Mouse (Mus musculus): Measurements from ENCODE around the gene Lgr5.

DNA sequence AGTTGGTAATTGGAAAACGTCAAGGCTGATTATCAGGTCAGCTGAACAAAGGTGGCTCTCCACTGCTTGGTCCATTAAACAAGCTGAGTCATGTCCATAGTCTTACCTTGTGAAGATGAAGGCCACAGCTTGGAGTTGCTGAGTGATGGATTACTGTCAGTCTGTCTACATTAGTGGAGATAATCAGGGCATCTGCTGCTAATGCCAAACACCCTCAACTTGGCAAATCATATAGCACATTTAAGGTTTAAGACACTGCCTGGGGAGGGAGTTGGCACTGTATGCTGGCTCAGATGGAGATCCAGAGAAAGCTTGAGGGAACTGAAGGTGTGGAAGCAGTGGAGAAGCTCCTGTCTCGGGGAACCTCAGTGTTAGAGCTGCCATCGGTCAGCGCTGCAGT is 150.3 kb downstream of the Lgr5 start:
- no peak for TF ChIP-seq TBP (conservative IDR thresholded peaks at IDR 0.05; ENCODE audit: low read depth, low read length)
- no peak for TF ChIP-seq BHLHE40 (IDR thresholded peaks at IDR 0.05; ENCODE audit: low read depth, low read length)
- no peak for TF ChIP-seq USF2 (conservative IDR thresholded peaks at IDR 0.05; ENCODE audit: low read depth, low read length)
- TF ChIP-seq EP300 (IDR thresholded peaks at IDR 0.05; ENCODE audit: low read length): no peak
- no peak for TF ChIP-seq POLR2A (IDR thresholded peaks at IDR 0.05; ENCODE audit: low read depth, low read length)
- no peak for TF ChIP-seq GABPA (IDR thresholded peaks at IDR 0.05; ENCODE audit: insufficient replicate concordance, low read depth, low read length)
- no peak for TF ChIP-seq NRF1 (IDR thresholded peaks at IDR 0.05; ENCODE audit: low read depth, low read length)
- no peak for TF ChIP-seq SMC3 (IDR thresholded peaks at IDR 0.05; ENCODE audit: low read depth, low read length)
- TF ChIP-seq CTCF (conservative IDR thresholded peaks at IDR 0.05 in 1 of 2, IDR thresholded peaks at IDR 0.05 in 1 of 2; ENCODE audit: low read depth in 2 of 2, low read length in 2 of 2): no peak
- no peak for TF ChIP-seq MAFK (IDR thresholded peaks at IDR 0.05; ENCODE audit: insufficient replicate concordance, low read length)
- TF ChIP-seq E2F4 (IDR thresholded peaks at IDR 0.05; ENCODE audit: insufficient replicate concordance, low read depth, low read length): no peak
- TF ChIP-seq USF1 (IDR thresholded peaks at IDR 0.05; ENCODE audit: low read depth, low read length): no peak

Measured in CH12.LX (cell line).